Mouse (Mus musculus): ENCODE results near the gene Gm20390.

DNA sequence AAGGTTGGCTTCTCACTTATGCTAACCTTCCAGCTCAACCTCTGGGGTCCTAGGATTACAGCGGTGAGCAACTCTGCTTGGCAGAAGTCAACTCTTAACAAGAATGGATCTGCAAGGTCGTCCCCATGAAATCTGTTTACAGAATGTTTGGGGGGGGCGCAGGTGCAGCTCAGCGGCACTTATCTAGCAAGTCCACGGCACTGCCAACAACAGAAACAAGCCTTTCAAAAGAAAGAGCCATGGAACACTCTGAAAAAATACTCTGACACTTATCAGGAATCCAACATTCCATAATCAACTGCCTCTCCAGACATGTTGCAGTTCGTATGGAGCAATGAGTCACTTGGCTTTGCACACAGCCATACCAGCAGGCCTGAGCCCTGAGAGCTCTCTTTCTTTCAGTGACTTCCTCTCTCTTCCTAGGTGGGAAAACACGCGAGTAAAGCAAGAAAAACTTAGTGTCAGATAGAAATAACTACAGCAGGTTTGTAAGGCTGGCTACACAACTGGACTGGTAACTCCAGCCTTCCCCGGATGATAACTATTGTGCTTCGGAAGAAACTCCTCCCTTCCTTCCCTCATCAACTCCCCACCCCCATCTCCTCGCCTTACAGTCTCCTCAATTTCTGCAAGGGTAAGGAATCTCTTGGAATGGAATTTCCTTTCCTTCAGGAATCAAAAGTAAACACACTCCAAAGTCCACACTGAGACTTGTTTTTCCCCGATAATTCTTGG lies 20.4 kb upstream of the Gm20390 start:
- TF ChIP-seq GATA1 (IDR thresholded peaks at IDR 0.05; ENCODE audit: low read length) (no peak), TAL1 (IDR thresholded peaks at IDR 0.05; ENCODE audit: low read length) (no peak)

Data from erythroblast, embryonic 14.5 days (primary cell).